Comparison of ENCODE assay signal across 21 mouse cellular contexts in the genomic region with DNA sequence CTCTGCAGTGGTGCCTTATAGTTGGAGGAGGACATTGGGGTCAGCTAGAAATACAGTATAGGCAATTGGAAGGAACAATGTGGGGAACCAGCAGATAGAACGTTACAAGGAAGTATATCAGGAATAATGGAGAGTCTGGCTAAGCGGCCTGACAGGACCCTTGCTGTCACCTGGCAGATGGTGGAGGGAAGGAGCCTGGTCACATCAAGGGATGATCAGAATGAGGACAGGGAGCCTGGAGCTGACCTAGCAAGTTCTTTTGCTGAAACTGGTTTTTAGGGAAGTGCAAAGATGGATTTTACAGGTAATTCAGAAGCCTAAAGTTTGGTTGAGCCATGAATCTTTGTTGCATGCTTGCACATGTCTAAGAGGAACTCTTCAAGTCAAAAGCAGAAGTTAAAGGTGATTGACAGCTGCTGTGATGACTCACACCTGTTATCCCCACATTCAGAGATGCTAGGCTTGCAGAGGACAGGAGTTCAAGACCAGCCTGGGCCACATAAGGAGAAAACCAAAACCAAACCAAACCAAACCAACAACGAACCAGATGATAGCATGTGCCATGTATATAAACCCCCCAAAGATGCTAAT. TPM values are rescaled to one million over a fixed set of nuclear protein-coding genes. Genes with fewer than 3 reads are reported as not detected.
DNase-seq lines count a peak whose midpoint lies in the region; ATAC-seq and TF ChIP-seq lines count a peak whose summit lies in the region.
"Had no signal": no experiment of that assay in that cellular context is flagged by ENCODE, and none has a peak within 500 bp of the region (broad histone marks: within the 10 kb centered on the region; RNA-seq: fewer than 3 reads in every experiment).

No protein-coding gene starts in this region.

- no peak overlapping the region for H3K4me2 ChIP-seq in intestine, postnatal 0 days (replicated peaks; ENCODE audit: low read depth)
- H3K4me2 ChIP-seq: embryonic facial prominence, embryonic 13.5 days; hindbrain, embryonic 13.5 days; intestine, embryonic 15.5 days had no signal

- H3K27ac ChIP-seq in intestine, postnatal 0 days (ENCODE audit: low read depth, low read length) = no peak overlapping the region
- H3K27ac ChIP-seq: embryonic facial prominence, embryonic 13.5 days; heart, embryonic 10.5 days; hindbrain, embryonic 13.5 days; intestine, embryonic 15.5 days had no signal

- no peaks in the 10 kb centered on the region for H3K27me3 ChIP-seq in intestine, postnatal 0 days (replicated peaks; ENCODE audit: control insufficient read depth, insufficient read depth, low read length)
- H3K27me3 ChIP-seq: embryonic facial prominence, embryonic 13.5 days; hindbrain, embryonic 13.5 days; intestine, embryonic 15.5 days had no signal

- H3K9ac ChIP-seq in intestine, postnatal 0 days (ENCODE audit: low read depth, low read length) = no peak overlapping the region
- H3K9ac ChIP-seq: embryonic facial prominence, embryonic 13.5 days; hindbrain, embryonic 13.5 days; intestine, embryonic 15.5 days had no signal

- no peak for TF ChIP-seq CTCF in intestine, postnatal 0 days (IDR thresholded peaks at IDR 0.05; ENCODE audit: low read depth)

- WGBS in intestine, postnatal 0 days = 85% methylated on average over 3 of the region's 3 CpGs

- H3K4me1 ChIP-seq in intestine, postnatal 0 days (replicated peaks; ENCODE audit: control insufficient read depth, insufficient read depth, low read length) = no peaks in the 10 kb centered on the region

- no peaks in the 10 kb centered on the region for H3K9me3 ChIP-seq in intestine, postnatal 0 days (ENCODE audit: control insufficient read depth)
- H3K9me3 ChIP-seq: embryonic facial prominence, embryonic 13.5 days; hindbrain, embryonic 13.5 days; intestine, embryonic 15.5 days had no signal

- DNase-seq in cerebellum, postnatal 10 days = peak; percentile 64 to 74
- DNase-seq in cerebellum, adult 11-12 months = no peak
- DNase-seq in 416B (ENCODE audit: low read depth) = peak; percentile 37
- DNase-seq in B cell, adult 2 months = peak; percentile 15 to 23
- peak; percentile 72 for DNase-seq in brain, adult 2 months (ENCODE audit: low read depth, low spot score)
- no peak for DNase-seq in frontal cortex, postnatal 25 days (ENCODE audit: low spot score in 2 of 2)
- DNase-seq: adrenal gland, adult 8-10 months; adrenal gland, postnatal 36 days; cerebellum, adult 8-10 months; gastrocnemius, postnatal 36 days; heart, adult 11 months; heart, postnatal 10 days; heart, postnatal 4 days; kidney, adult 2 months had no signal

- H3K36me3 ChIP-seq in intestine, postnatal 0 days (ENCODE audit: control insufficient read depth, insufficient read depth) = no peaks in the 10 kb centered on the region
- H3K36me3 ChIP-seq: embryonic facial prominence, embryonic 13.5 days; heart, embryonic 10.5 days; hindbrain, embryonic 13.5 days; intestine, embryonic 15.5 days had no signal

- H3K4me3 ChIP-seq in intestine, postnatal 0 days (ENCODE audit: low read depth, low read length) = no peak overlapping the region
- H3K4me3 ChIP-seq: embryonic facial prominence, embryonic 13.5 days; heart, embryonic 10.5 days; hindbrain, embryonic 13.5 days; intestine, embryonic 15.5 days had no signal

- ATAC-seq in intestine, postnatal 0 days = no peak
- ATAC-seq: forebrain, embryonic 14.5 days; intestine, embryonic 15.5 days had no signal

RNA-seq across cellular contexts. Expression of a gene that starts 43.1 kb away (rescaled TPM):
- 0.55 and 0.59 TPM in 2 replicates for polyA plus RNA-seq in intestine, postnatal 0 days (2015; fragmentation: Nextera tagmentation; extraction: Ambion mirVana)
- polyA plus RNA-seq: C2C12 had no signal

Comparison
In these comparisons a context has a peak if more than half of its experiments do, and no peak if none do; other contexts are left out.
1. DNase-seq: peak in cerebellum, postnatal 10 days (2 of 2), 416B (single experiment), B cell, adult 2 months (2 of 2) and brain, adult 2 months (single experiment); none in cerebellum, adult 11-12 months (single experiment) and frontal cortex, postnatal 25 days (0 of 2).